Mouse (Mus musculus) heart, postnatal 0 days (tissue): ENCODE results near the gene Jade2.

Source experiments
- CTCF ChIP-seq: IDR thresholded peaks from 2 replicates; pipeline ENCODE4 v1.5.1; 2016; ENCODE audit warnings: antibody characterized with exemption, control low read depth, low read depth
- EP300 ChIP-seq: IDR thresholded peaks from 2 replicates; pipeline ENCODE4 v1.6.1; 2016; ENCODE audit warnings: antibody characterized with exemption, low read depth

GRCm38 (mm10) chr11:51848324-51848723 is 9.1 kb downstream of the Jade2 start:
- TF ChIP-seq CTCF: no peak
- TF ChIP-seq EP300: no peak
